Mouse (Mus musculus): ENCODE measurements around the gene Kctd7. TPM values are rescaled to one million over a fixed set of nuclear protein-coding genes. Genes with fewer than 3 reads are reported as not detected.

Kctd7 gene
- polyA plus RNA-seq, 1 experiment: 1.3 TPM

- H3K36me3 ChIP-seq (ENCODE audit: control insufficient read depth, insufficient read depth, low read length): peaks cover 35% of the 10 kb centered on the region
- TF ChIP-seq CTCF (IDR thresholded peaks at IDR 0.05; ENCODE audit: extremely low read depth, insufficient read length, insufficient replicate concordance, low read depth, low read length) (no peak), POLR2A (IDR thresholded peaks at IDR 0.05; ENCODE audit: low read depth, low read length) (no peak)
- no peak overlapping the region for H3K27ac ChIP-seq (ENCODE audit: insufficient read depth, low read depth, low read length)
- no peaks in the 10 kb centered on the region for H3K27me3 ChIP-seq (ENCODE audit: control insufficient read depth, insufficient read depth, low read length)
- H3K4me1 ChIP-seq (ENCODE audit: control insufficient read depth, insufficient read depth, insufficient read length, low read length): no peaks in the 10 kb centered on the region; the same call in 1 of the 2 replicates
- H3K4me3 ChIP-seq (ENCODE audit: low read depth, low read length): no peak overlapping the region
- 95% methylated on average over 7 of the region's 7 CpGs for WGBS
Observed at GRCm38 (mm10) chr5:130197981-130198380, 53.3 kb downstream of the Kctd7 start.

DNA sequence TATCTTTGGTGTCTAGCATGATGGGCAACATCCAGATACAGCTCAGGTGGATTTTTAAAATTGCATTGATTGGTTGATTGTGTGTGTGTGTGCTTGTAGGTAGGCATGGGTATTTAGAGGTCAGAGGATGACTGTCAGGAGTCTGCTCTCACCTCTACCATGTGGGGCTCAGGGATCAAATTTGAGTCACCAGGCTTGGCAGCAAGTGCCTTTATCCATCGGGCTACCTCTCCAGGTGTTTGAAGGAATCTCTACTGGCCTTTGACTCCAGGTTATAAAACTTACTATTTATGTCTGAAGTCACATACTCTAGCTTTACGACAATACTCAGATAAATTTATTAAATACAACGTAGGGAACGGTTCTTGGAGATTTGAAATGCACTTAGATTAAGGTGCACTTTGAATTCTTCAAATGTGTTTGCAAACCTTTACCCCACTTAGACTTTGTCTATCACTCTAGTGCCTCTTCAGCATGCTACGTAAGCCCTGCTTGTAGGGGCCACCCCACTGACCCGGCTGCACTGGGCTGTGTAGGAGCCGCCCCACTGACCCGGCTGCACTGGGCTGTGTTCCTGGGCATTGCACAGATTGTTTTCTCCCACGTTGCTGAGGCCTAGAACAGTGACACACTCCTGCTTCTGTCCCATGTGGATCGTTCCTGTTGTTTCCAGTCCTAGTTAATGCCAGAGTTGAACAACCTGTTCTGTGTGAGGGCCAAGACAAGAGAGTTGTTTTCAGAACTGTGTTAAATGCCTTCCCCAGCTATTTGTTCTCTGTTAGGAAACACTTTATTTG lies 55.8 kb downstream of the Kctd7 start:
- WGBS: 47% methylated on average over 10 of the region's 10 CpGs

GRCm38 (mm10) chr5:130203948-130204347 lies 59.3 kb downstream of the Kctd7 start:
- TF ChIP-seq POLR2A (IDR thresholded peaks at IDR 0.05; ENCODE audit: low read depth, low read length) (no peak), CTCF (IDR thresholded peaks at IDR 0.05; ENCODE audit: extremely low read depth, insufficient read length, insufficient replicate concordance, low read depth, low read length) (no peak)
- peaks cover 11% of the 10 kb centered on the region; the same call in 1 of the 2 replicates for H3K4me1 ChIP-seq (ENCODE audit: control insufficient read depth, insufficient read depth, insufficient read length, low read length)
- 48% methylated on average over 4 of the region's 4 CpGs for WGBS
- H3K27ac ChIP-seq (ENCODE audit: insufficient read depth, low read depth, low read length): no peak overlapping the region
- H3K4me3 ChIP-seq (ENCODE audit: low read depth, low read length): no peak overlapping the region
- H3K36me3 ChIP-seq (ENCODE audit: control insufficient read depth, insufficient read depth, low read length): peaks cover 33% of the 10 kb centered on the region
- H3K27me3 ChIP-seq (ENCODE audit: control insufficient read depth, insufficient read depth, low read length): no peaks in the 10 kb centered on the region

More for the DNA sequence above, 55.8 kb downstream of the Kctd7 start:
- Histone ChIP-seq H3K27me3 (ENCODE audit: control insufficient read depth, insufficient read depth, low read length) (no peaks in the 10 kb centered on the region), H3K4me1 (ENCODE audit: control insufficient read depth, insufficient read depth, insufficient read length, low read length) (peaks cover 8% of the 10 kb centered on the region; the same call in 1 of the 2 replicates), H3K27ac (ENCODE audit: insufficient read depth, low read depth, low read length) (no peak overlapping the region), H3K4me3 (ENCODE audit: low read depth, low read length) (no peak overlapping the region), H3K36me3 (ENCODE audit: control insufficient read depth, insufficient read depth, low read length) (peaks cover 34% of the 10 kb centered on the region)
- TF ChIP-seq POLR2A (IDR thresholded peaks at IDR 0.05; ENCODE audit: low read depth, low read length) (no peak), CTCF (IDR thresholded peaks at IDR 0.05; ENCODE audit: extremely low read depth, insufficient read length, insufficient replicate concordance, low read depth, low read length) (no peak)

DNA sequence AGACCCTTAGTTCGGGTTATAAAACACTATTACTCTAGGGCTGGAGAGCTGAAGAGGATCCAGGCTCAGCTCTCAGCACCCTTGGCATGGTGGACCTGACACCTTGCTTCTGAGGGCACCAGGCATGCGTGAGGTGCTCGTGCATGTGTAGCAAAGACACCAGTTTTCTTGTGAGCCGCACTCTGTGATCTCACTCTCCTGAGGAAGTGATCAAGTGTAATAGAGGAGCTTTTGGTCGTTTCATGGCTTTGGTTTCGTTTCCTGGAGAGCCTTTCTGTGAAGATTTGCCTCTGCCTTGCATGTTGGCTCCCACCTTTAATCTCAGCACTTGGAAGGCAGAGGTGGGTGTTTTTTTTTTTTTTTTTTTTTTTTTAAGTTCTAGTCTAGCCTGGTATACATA lies 59.9 kb downstream of the Kctd7 start:
- no peak for TF ChIP-seq POLR2A (IDR thresholded peaks at IDR 0.05; ENCODE audit: low read depth, low read length)
- no peak for TF ChIP-seq CTCF (IDR thresholded peaks at IDR 0.05; ENCODE audit: extremely low read depth, insufficient read length, insufficient replicate concordance, low read depth, low read length)

More for the DNA sequence above, 59.9 kb downstream of the Kctd7 start:
- Histone ChIP-seq H3K36me3 (ENCODE audit: control insufficient read depth, insufficient read depth, low read length) (peaks cover 36% of the 10 kb centered on the region), H3K27me3 (ENCODE audit: control insufficient read depth, insufficient read depth, low read length) (no peaks in the 10 kb centered on the region), H3K4me3 (ENCODE audit: low read depth, low read length) (no peak overlapping the region), H3K27ac (ENCODE audit: insufficient read depth, low read depth, low read length) (no peak overlapping the region), H3K4me1 (ENCODE audit: control insufficient read depth, insufficient read depth, insufficient read length, low read length) (peaks cover 11% of the 10 kb centered on the region; the same call in 1 of the 2 replicates)
- 72% methylated on average over 6 of the region's 6 CpGs for WGBS

Other genes starting within 250 kb of the Kctd7 start
- 0.19 and 0.39 TPM in 2 replicates for gene Zbed5, start 249.1 kb upstream of the Kctd7 start, polyA plus RNA-seq (2012; rRNA removed)
- gene Phkg1, start 246.3 kb upstream of the Kctd7 start, polyA plus RNA-seq (2012; rRNA removed): 0.04 and 0.14 TPM in 2 replicates
- 4.2 and 5.0 TPM in 2 replicates for gene Nupr1l, start 236.3 kb upstream of the Kctd7 start, polyA plus RNA-seq (2012; rRNA removed)
- gene Vkorc1l1, start 202.9 kb upstream of the Kctd7 start, polyA plus RNA-seq (2012; rRNA removed): 8.8 and 11.4 TPM in 2 replicates
- 11.9 and 13.9 TPM in 2 replicates for gene Gusb, start 141.8 kb upstream of the Kctd7 start, polyA plus RNA-seq (2012; rRNA removed)
- gene Asl, start 115.6 kb upstream of the Kctd7 start, polyA plus RNA-seq (2012; rRNA removed): 35.9 and 54.6 TPM in 2 replicates
- 6.6 and 9.7 TPM in 2 replicates for gene Crcp, start 115.6 kb upstream of the Kctd7 start, polyA plus RNA-seq (2012; rRNA removed)
- gene Tpst1, start 71.5 kb upstream of the Kctd7 start, polyA plus RNA-seq (2012; rRNA removed): 4.4 and 4.8 TPM in 2 replicates
- 7.6 and 11.5 TPM in 2 replicates for gene Rabgef1, start 26.9 kb downstream of the Kctd7 start, polyA plus RNA-seq (2012; rRNA removed)
- 18.7 and 23.6 TPM in 2 replicates for gene Tmem248, start 72.2 kb downstream of the Kctd7 start, polyA plus RNA-seq (2012; rRNA removed)
- gene Sbds, start 110.7 kb downstream of the Kctd7 start, polyA plus RNA-seq (2012; rRNA removed): 13.0 and 24.2 TPM in 2 replicates
- gene Tyw1, start 110.8 kb downstream of the Kctd7 start, polyA plus RNA-seq (2012; rRNA removed): 5.7 and 5.8 TPM in 2 replicates
- gene Caln1, start 224.6 kb downstream of the Kctd7 start, polyA plus RNA-seq (2012; rRNA removed): not detected in 2 replicates
- gene A330070K13Rik, start 239.8 kb downstream of the Kctd7 start, polyA plus RNA-seq (2012; rRNA removed): not detected in 2 replicates

Data from small intestine, adult 2 months (tissue).